Mouse (Mus musculus) kidney, adult 2 months (tissue): ENCODE measurements around the gene Slc8a1.

Source experiments
- CTCF ChIP-seq: fragments of 200-500 bp; conservative IDR thresholded peaks from 2 replicates; pipeline ENCODE4 v1.5.1; 2011; ENCODE audit warnings: low read depth, mild to moderate bottlenecking, control low read depth, low read length, moderate library complexity, mixed read lengths; ENCODE audit not compliant: insufficient read depth, insufficient read length
- POLR2A ChIP-seq: fragments of 200-500 bp; IDR thresholded peaks from one replicate; pipeline ENCODE4 v1.6.1; 2011; ENCODE audit warnings: low read depth, low read length, control low read depth

DNA sequence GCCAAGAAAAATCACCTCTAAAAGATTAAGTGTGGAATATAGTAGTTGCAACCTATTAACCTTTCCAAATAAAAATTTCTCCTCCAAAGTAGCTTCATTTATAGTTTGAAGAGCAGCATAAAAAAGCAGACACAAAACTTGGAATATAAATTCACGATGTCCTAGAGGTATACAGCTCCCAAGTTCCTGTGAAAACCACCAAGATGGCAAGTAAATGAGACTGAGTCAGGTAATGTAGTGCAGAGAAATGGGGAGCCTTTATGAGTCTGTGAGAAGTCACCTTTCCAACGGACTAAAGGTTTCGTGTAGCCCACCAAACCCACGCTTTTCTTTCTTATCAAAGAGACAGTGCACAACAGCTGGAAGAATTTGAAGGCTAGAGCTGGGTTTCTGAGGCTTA lies 224.2 kb downstream of the Slc8a1 start:
- TF ChIP-seq CTCF (no peak), POLR2A (no peak)
